Mouse (Mus musculus) megakaryocyte, embryonic 14.5 days (primary cell): Measurements from ENCODE around the gene Kirrel2.

Experiments used
- FLI1 ChIP-seq: IDR thresholded peaks from 2 replicates; pipeline ENCODE4 v1.6.1; 2012; ENCODE audit warnings: low read length, inconsistent platforms, mixed read lengths
- GATA1 ChIP-seq: IDR thresholded peaks from 3 replicates; pipeline ENCODE4 v1.6.1; 2012; ENCODE audit warnings: mixed read lengths, low read length, inconsistent platforms, borderline replicate concordance

DNA sequence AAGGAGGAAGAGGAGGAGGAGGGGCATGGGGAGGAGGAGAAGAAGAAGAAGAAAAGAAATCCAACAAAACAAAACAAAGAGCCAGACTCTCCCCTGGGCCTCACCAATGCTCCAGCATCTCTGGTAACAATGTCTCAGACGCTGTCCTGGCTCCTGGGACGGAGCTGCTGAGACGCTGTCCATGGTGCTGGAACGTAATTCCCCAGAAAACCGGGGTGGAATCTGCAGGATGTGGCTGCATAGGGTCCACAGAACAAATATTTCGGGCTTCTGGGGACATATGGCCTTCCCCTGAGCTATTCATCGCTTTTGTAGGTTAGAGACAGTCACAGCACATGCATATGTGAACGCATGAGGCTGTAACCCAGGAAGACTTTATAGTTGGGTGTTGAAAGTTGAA is 26.8 kb upstream of the Kirrel2 start:
- TF ChIP-seq GATA1, result no peak
- TF ChIP-seq FLI1, result no peak
